Mouse (Mus musculus): Measurements from ENCODE around the gene Zfp57.

Gene Zfp57

DNA sequence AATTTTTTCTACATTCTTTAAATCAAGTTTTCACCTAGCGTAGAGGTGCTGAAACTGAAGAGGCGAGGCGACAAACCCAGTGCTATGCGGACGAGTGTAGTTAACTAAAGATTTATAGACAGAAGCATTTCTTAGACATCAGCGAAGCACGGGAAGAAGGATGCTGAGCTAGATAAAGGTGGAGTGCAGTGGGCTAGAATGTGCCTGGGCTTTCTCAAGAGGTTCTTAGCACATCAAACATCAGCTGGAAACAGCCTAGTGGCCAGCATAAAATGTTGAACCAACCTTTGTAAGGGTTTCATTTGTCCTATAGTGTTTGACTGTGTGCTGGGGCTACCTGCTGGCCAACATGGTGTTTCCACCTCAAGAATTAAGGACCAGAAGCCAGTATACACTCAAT, at the start of gene Zfp57:
TSS of gene Zfp57 (plus strand) at position 301 of the 400 bp plus-strand sequence.
- in situ Hi-C loops (cut with MboI; ENCODE audit: low pct_unique_long_range_greater_than_20kb in 1 of 2, low sequenced_read_pairs in 2 of 2, unreplicated experiment in 1 of 2), result no loop called here

DNA sequence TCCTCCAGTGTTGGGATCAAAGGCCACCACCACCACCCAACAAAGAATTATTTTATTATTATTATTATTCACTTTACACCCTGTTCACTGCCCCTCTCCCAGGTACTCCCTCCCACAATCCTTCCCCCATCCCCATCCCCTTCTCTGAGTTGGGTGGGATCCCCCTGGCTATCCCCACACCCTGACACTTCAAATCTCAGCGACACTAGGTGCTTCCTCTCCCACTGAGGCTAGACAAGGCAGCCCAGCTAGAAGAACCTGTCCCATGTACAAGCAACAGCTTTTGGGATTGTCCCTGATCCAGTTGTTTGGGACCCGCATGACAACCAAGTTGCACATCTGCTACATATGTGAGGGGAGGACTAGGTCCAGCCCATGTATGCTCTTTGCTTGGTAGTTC, 48.3 kb upstream of the Zfp57 start:
- in situ Hi-C loops (cut with MboI; ENCODE audit: low pct_unique_long_range_greater_than_20kb in 1 of 2, low sequenced_read_pairs in 2 of 2, unreplicated experiment in 1 of 2), result no loop called here

GRCm38 (mm10) chr17:36953062-36953461, 47.9 kb upstream of the Zfp57 start:
- in situ Hi-C loops (cut with MboI; ENCODE audit: low pct_unique_long_range_greater_than_20kb in 1 of 2, low sequenced_read_pairs in 2 of 2, unreplicated experiment in 1 of 2), result no loop called here

DNA sequence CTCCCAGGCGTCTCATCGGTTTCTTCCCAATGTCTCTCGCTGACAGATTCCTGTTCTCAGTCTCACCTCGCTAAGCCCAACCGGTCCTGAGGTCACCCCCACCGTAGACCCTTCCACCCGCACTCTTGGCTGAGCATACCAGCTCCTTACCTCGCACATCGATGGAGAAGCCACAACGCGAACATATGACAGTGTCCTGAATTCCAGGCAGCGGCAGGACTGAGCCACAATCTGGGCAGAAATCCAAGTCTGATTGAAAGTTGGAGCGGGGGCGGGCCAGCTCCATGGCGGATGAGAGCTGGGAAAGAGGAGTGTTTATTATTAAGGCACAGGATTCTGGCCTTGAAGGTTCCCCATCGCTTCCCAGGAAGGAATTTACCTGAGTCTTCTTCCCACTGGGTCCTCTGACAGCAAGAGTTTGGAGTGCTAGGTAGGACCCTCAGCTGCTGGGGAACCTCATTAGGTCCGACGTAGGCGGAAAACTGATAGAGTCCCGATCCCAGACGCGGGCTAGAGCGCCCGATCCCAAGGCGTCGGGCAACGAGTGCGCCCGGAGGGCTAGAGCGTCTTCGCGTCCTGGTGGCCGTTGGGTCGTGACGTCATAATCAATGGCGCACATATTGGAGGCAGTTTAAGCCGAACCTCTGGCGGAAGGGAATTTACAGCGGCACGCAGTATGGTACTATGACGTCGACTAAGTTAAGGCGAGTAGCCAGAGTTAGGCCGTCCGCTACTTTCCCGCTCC, 42.8 kb upstream of the Zfp57 start, which contains the start of the genes Znrd1 and Znrd1as:
TSS of gene Znrd1 (minus strand) at position 561 of the 745 bp plus-strand sequence.
TSS of gene Znrd1as (plus strand) at position 594 of the 745 bp plus-strand sequence.
- in situ Hi-C loops (cut with MboI; ENCODE audit: low pct_unique_long_range_greater_than_20kb in 1 of 2, low sequenced_read_pairs in 2 of 2, unreplicated experiment in 1 of 2), result no loop called here

DNA sequence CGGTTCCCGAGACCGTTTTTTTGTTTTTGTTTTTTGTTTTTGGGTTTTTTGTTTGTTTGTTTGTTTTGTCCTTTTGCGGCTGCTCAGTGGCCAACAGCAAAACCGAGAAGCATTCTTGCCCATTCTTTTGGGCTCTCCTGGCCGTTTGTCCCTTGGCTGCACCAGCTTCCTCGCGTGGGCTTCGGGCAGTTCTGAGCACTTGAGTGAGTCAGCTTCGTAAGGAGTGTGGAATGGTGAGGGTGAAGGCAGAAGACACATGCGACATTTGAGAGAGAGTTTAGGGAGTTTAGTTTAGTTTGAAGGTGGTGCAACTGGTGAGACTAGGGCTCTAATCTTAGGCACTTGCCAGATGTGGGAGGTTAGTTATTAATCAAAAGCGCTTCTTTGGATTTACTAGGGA, 42.1 kb upstream of the Zfp57 start:
- in situ Hi-C loops (cut with MboI; ENCODE audit: low pct_unique_long_range_greater_than_20kb in 1 of 2, low sequenced_read_pairs in 2 of 2, unreplicated experiment in 1 of 2), result no loop called here

DNA sequence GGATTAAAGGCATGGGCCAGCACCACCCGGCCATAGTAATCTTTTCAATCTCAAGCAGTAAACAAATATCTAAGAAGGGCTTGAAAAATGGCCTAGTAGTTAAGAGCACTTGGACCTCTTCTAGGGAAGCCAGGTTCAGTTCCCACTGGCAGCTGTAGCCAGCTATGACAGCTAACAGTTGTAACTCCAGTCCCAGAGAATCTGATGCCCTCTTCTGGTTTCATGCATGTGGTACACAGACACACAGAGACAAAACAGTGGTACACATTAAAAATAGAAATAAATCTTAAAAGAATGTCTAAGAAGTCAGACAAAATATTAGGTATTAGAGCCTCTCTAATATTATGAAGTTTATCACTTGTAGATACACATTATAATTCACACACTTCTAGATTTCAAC, 39.8 kb upstream of the Zfp57 start:
- in situ Hi-C loops (cut with MboI; ENCODE audit: low pct_unique_long_range_greater_than_20kb in 1 of 2, low sequenced_read_pairs in 2 of 2, unreplicated experiment in 1 of 2), result no loop called here

DNA sequence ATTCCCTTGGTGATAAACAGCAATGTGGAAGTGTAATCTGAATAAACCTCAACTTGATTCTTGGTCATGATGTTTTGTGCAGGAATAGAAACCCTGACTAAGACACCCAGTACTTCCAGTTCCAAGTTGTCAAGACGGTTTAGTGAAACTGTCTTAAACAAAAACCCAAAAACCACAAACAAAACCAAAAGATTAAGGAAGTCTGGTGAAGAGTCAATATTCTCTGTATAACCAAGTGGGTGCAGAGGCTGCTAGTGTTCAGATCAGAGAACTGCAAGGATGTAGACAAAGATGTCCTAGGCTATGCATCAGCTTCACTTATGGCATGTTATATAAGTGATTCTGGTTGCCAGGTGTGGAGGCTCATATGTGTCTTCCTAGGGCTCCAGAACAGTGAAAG, 34.1 kb upstream of the Zfp57 start:
- in situ Hi-C loops (cut with MboI; ENCODE audit: low pct_unique_long_range_greater_than_20kb in 1 of 2, low sequenced_read_pairs in 2 of 2, unreplicated experiment in 1 of 2), result no loop called here

DNA sequence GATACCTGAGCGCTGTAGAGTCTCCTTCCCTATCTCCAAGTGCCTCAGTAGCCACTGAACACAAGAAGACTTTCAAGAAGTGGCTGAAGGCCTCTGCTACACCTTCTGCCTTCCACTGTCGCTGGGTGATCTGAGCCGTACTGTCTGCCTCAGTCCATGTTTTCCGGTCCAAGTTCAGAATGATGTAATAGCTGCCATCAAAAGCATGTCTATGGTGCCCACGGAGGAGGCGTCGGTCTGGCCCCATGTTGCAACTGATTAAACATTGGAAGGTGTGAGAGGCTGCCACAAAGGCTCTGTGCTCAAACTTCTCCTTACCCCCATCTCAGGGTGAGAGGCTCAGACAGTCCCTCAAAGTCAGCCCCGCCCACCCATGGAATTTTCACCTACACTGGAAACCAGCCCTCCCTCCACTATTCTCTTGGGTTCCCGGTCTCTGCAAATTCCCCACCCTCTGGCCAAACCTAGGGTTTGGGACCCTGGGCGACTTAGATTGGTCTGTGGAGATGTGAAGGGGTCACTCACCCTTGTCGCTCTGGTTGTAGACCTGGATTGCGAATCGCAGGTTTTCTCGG, 30.6 kb upstream of the Zfp57 start:
- in situ Hi-C loops (cut with MboI; ENCODE audit: low pct_unique_long_range_greater_than_20kb in 1 of 2, low sequenced_read_pairs in 2 of 2, unreplicated experiment in 1 of 2), result no loop called here

DNA sequence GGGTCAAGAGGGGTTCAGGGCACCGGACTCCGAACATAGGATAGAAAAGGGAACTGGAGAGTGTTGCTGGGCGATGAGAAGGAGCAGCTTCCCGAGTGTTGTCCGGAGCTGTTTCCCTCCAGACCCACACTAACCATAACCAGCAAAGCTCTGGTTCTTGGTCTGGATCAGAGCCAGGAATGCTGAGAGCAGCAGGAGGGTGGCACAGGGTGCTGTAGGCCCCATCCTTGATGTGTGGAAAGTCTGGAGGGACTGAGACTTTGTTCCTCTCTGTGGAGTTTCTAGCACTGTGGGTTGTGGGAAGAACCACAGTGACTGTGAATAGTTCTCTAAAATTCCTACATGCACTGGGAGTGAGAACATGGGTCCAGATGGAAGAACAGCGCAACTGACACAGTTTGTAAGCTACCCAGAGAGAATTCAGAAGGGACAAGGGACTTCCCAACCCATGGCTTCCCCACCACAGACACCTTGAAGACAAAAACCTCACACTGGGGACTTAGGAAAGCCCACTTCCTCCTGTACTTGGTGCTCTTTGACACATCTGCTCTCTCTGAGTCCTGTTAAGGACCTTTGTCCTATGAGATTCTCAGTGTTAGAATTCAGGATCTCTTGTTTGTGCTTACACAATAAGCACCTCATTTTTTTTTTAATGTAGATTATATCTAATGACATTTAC, 29.7 kb upstream of the Zfp57 start:
- in situ Hi-C loops (cut with MboI; ENCODE audit: low pct_unique_long_range_greater_than_20kb in 1 of 2, low sequenced_read_pairs in 2 of 2, unreplicated experiment in 1 of 2), result no loop called here

DNA sequence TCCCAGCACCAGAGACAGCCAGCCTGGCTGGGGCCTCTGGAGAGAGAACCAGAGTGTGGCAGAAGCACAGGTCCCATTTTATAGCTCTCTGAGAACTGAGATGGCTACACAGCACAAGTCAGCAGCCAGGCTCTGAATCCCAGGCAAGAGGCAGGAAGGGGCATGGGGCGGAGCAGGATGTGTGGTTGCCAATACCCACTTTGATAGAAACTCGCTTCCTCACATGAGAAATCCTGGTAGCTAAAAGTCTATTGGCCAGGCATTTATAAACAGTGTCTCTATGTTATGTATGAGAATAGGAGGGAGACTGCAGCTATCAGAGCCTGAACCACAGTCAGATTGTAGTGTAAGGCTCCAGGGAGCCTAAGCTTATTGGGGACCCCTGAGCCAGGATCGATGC, 28.2 kb upstream of the Zfp57 start:
- in situ Hi-C loops (cut with MboI; ENCODE audit: low pct_unique_long_range_greater_than_20kb in 1 of 2, low sequenced_read_pairs in 2 of 2, unreplicated experiment in 1 of 2), result no loop called here

DNA sequence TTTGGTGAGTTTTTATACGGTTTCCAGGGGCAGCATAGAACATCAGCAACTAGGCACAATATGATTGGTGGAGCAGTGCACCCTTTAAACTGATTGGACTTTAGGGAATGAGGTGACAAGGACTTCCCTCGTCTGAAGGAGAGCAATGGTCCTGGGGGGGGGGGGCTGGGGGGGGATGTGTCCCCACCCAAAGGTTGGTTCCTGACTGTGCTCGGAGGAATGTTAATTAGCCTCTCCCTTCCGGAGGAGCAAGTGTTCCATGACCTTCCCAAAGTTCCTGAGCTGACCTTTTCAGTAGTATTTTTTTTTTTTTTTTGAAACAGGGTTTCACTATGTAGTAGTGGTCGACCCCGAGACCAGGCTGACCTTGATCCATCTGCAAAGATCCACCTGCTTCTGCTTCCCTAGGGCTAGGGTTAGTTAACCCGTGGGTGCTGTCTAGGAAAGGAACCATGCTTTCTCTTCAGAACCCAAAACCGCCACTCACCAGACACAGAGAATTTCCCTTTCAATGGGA, 27.6 kb upstream of the Zfp57 start:
- in situ Hi-C loops (cut with MboI; ENCODE audit: low pct_unique_long_range_greater_than_20kb in 1 of 2, low sequenced_read_pairs in 2 of 2, unreplicated experiment in 1 of 2), result no loop called here

GRCm38 (mm10) chr17:36981221-36981813, 19.6 kb upstream of the Zfp57 start, which contains the start of gene 2410137M14Rik:
TSS of gene 2410137M14Rik (minus strand) at chr17:36981237.
- in situ Hi-C loops (cut with MboI; ENCODE audit: low pct_unique_long_range_greater_than_20kb in 1 of 2, low sequenced_read_pairs in 2 of 2, unreplicated experiment in 1 of 2), result loop anchor here in 1 of 2 experiments (25.0 kb wide), 1 partner anchor 1469 kb away; the partner anchor contains the start of genes Cchcr1, Pou5f1 and Tcf19

DNA sequence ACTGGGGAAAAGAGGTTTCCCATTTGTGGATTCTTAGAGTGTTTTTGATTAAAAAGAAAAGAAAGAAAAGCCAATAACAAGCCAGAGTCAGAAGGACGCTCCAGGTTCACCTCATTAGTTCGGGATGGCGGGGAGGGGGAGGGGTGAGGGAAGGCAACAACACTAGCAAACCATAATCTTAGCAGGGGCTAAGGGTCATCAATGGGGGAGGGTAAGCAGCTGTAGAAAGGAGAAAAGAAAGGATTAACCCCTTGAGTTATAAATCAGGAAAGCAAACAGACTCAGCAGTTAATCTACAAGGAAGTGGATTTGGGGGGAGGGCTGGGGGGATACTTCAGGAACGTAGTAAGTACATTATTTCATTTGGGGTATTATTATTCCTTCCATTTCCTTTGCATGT, 19.1 kb upstream of the Zfp57 start:
- in situ Hi-C loops (cut with MboI; ENCODE audit: low pct_unique_long_range_greater_than_20kb in 1 of 2, low sequenced_read_pairs in 2 of 2, unreplicated experiment in 1 of 2), result loop anchor here in 1 of 2 experiments (25.0 kb wide), 1 partner anchor 1470 kb away; the partner anchor contains the start of genes Cchcr1, Pou5f1 and Tcf19

- in situ Hi-C loops (cut with MboI; ENCODE audit: low pct_unique_long_range_greater_than_20kb in 1 of 2, low sequenced_read_pairs in 2 of 2, unreplicated experiment in 1 of 2), result loop anchor here in 1 of 2 experiments (25.0 kb wide), 1 partner anchor 1470 kb away; the partner anchor contains the start of genes Cchcr1, Pou5f1 and Tcf19
Measured at GRCm38 (mm10) chr17:36982253-36983155, 18.5 kb upstream of the Zfp57 start.

- in situ Hi-C loops (cut with MboI; ENCODE audit: low pct_unique_long_range_greater_than_20kb in 1 of 2, low sequenced_read_pairs in 2 of 2, unreplicated experiment in 1 of 2), result loop anchor here in 1 of 2 experiments (25.0 kb wide), 1 partner anchor 1476 kb away; the partner anchor contains the start of genes Cchcr1, Pou5f1 and Tcf19
Measured at GRCm38 (mm10) chr17:36988475-36988874, 12.5 kb upstream of the Zfp57 start.

GRCm38 (mm10) chr17:36989437-36989836, 11.5 kb upstream of the Zfp57 start, which contains the start of gene H2-M5:
TSS of gene H2-M5 (minus strand) at chr17:36989537.
- in situ Hi-C loops (cut with MboI; ENCODE audit: low pct_unique_long_range_greater_than_20kb in 1 of 2, low sequenced_read_pairs in 2 of 2, unreplicated experiment in 1 of 2), result loop anchor here in 1 of 2 experiments (25.0 kb wide), 1 partner anchor 1477 kb away; the partner anchor contains the start of genes Cchcr1, Pou5f1 and Tcf19

DNA sequence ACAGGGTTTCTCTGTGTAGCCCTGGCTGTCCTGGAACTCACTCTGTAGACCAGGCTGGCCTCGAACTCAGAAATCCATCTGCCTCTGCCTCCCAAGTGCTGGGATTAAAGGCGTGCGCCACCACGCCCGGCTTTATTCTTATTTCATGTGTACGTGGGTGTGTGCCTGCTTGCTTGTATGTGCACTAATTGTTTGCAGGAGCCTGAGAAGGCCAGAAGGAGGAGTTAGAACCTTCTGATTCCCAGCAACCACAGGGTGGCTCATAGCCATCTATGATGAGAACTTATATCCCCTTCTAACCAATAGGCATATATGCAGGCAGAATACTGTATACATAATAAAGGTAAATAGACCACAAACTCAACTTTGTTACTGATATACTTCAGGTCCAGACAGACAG, 10.3 kb upstream of the Zfp57 start:
- in situ Hi-C loops (cut with MboI; ENCODE audit: low pct_unique_long_range_greater_than_20kb in 1 of 2, low sequenced_read_pairs in 2 of 2, unreplicated experiment in 1 of 2), result loop anchor here in 1 of 2 experiments (25.0 kb wide), 1 partner anchor 1478 kb away; the partner anchor contains the start of genes Cchcr1, Pou5f1 and Tcf19

All from mouse embryonic stem cell (cell line).